Mouse (Mus musculus): ENCODE results near the gene Pigw.
A peak's percentile ranks its signal among the peaks of the same experiment; 100 is the strongest.
"Not testable (repeated sequence)": the region's sequence is repeated elsewhere in the genome, so short reads cannot be mapped to it uniquely, and the experiment has no call there.

The Pigw gene

GRCm38 (mm10) chr11:84879007-84879771 is 896 bp downstream of the Pigw start:
- DNase-seq = no peak

- not testable (repeated sequence) for DNase-seq
Observed at GRCm38 (mm10) chr11:84876020-84876419, 4.1 kb downstream of the Pigw start.

GRCm38 (mm10) chr11:84873042-84873833 is 6.8 kb downstream of the Pigw start:
- DNase-seq = no peak

- no peak for DNase-seq
Observed at GRCm38 (mm10) chr11:84871548-84872069, 8.5 kb downstream of the Pigw start.

GRCm38 (mm10) chr11:84871046-84871445 is 9.0 kb downstream of the Pigw start:
- no peak for DNase-seq

- peak; percentile 88 for DNase-seq
Observed at GRCm38 (mm10) chr11:84870337-84871043, 9.6 kb downstream of the Pigw start, which contains the start of gene Ggnbp2. TSS of gene Ggnbp2 (minus strand) at chr11:84870817.

GRCm38 (mm10) chr11:84869537-84870232 is 10.4 kb downstream of the Pigw start:
- peak; percentile 85 for DNase-seq

GRCm38 (mm10) chr11:84868786-84869259 is 11.3 kb downstream of the Pigw start:
- no peak for DNase-seq

GRCm38 (mm10) chr11:84867586-84867985 is 12.5 kb downstream of the Pigw start:
- no peak for DNase-seq

GRCm38 (mm10) chr11:84865268-84865667 is 14.8 kb downstream of the Pigw start:
- no peak for DNase-seq

- no peak for DNase-seq
Observed at GRCm38 (mm10) chr11:84855285-84855684, 24.8 kb downstream of the Pigw start.

GRCm38 (mm10) chr11:84847475-84848090 is 32.5 kb downstream of the Pigw start:
- no peak for DNase-seq

- DNase-seq = no peak
Observed at GRCm38 (mm10) chr11:84846741-84847474, 33.2 kb downstream of the Pigw start.

GRCm38 (mm10) chr11:84839330-84839729 is 40.8 kb downstream of the Pigw start:
- no peak for DNase-seq

GRCm38 (mm10) chr11:84829495-84829894 is 50.6 kb downstream of the Pigw start:
- not testable (repeated sequence) for DNase-seq

- peak; percentile 88 for DNase-seq
Observed at GRCm38 (mm10) chr11:84828516-84829399, 51.3 kb downstream of the Pigw start, which contains the start of gene Dhrs11. TSS of gene Dhrs11 (minus strand) at chr11:84828994.

- no peak for DNase-seq
Observed at GRCm38 (mm10) chr11:84827901-84828503, 52.1 kb downstream of the Pigw start.

- DNase-seq = no peak
Observed at GRCm38 (mm10) chr11:84827492-84827891, 52.6 kb downstream of the Pigw start.

Data from cerebellum, adult 8-10 months (tissue).